Mouse (Mus musculus) stomach, postnatal 0 days (tissue): Measurements from ENCODE around the gene Gm4763.

Experiments used
- CTCF ChIP-seq: IDR thresholded peaks from 2 replicates; pipeline ENCODE4 v1.5.1; 2016; ENCODE audit warnings: antibody characterized with exemption, low read depth, mild to moderate bottlenecking, moderate library complexity
- EP300 ChIP-seq: optimal IDR thresholded peaks from 2 replicates; pipeline ENCODE3; 2016; ENCODE audit warnings: antibody characterized with exemption

GRCm38 (mm10) chr7:24761161-24761560 lies 34.5 kb upstream of the Gm4763 start:
- no peak for TF ChIP-seq CTCF
- TF ChIP-seq EP300 = no peak
